Mouse (Mus musculus) layer of hippocampus, adult 9-11 months (tissue): Measurements from ENCODE around the gene Pcdh15.

Experiments
- DNase-seq: peaks from one replicate; pipeline ENCODE4 v3.0.0; 2022

Pcdh15 gene

GRCm38 (mm10) chr10:73384003-73384402, 284.9 kb downstream of the Pcdh15 start:
- DNase-seq: no peak

- no peak for DNase-seq
Measured at GRCm38 (mm10) chr10:73400426-73400825, 301.3 kb downstream of the Pcdh15 start.

- DNase-seq: no peak
Measured at GRCm38 (mm10) chr10:73425408-73425807, 326.3 kb downstream of the Pcdh15 start.

- no peak for DNase-seq
Measured at GRCm38 (mm10) chr10:73431345-73431744, 332.2 kb downstream of the Pcdh15 start.

GRCm38 (mm10) chr10:73484082-73484481, 384.9 kb downstream of the Pcdh15 start:
- no peak for DNase-seq

- peak; percentile 59 for DNase-seq
Measured at GRCm38 (mm10) chr10:73491654-73492053, 392.5 kb downstream of the Pcdh15 start.

- no peak for DNase-seq
Measured at GRCm38 (mm10) chr10:73514846-73515245, 415.7 kb downstream of the Pcdh15 start.

- DNase-seq: no peak
Measured at GRCm38 (mm10) chr10:73515742-73516141, 416.6 kb downstream of the Pcdh15 start.

- DNase-seq: no peak
Measured at GRCm38 (mm10) chr10:73519438-73519837, 420.3 kb downstream of the Pcdh15 start.

- DNase-seq: no peak
Measured at GRCm38 (mm10) chr10:73552831-73553230, 453.7 kb downstream of the Pcdh15 start.

GRCm38 (mm10) chr10:73564216-73564615, 465.1 kb downstream of the Pcdh15 start:
- DNase-seq: peak; percentile 19

GRCm38 (mm10) chr10:73574711-73575297, 475.7 kb downstream of the Pcdh15 start:
- DNase-seq: peak; percentile 24

- no peak for DNase-seq
Measured at GRCm38 (mm10) chr10:73667501-73667900, 568.4 kb downstream of the Pcdh15 start.

GRCm38 (mm10) chr10:73700519-73701286, 601.6 kb downstream of the Pcdh15 start:
- no peak for DNase-seq

GRCm38 (mm10) chr10:73725566-73726240, 626.6 kb downstream of the Pcdh15 start:
- no peak for DNase-seq

- DNase-seq: no peak
Measured at GRCm38 (mm10) chr10:73733246-73733645, 634.1 kb downstream of the Pcdh15 start.

- no peak for DNase-seq
Measured at GRCm38 (mm10) chr10:73749021-73749420, 649.9 kb downstream of the Pcdh15 start.

GRCm38 (mm10) chr10:73753876-73754275, 654.7 kb downstream of the Pcdh15 start:
- no peak for DNase-seq

GRCm38 (mm10) chr10:73782945-73783344, 683.8 kb downstream of the Pcdh15 start:
- DNase-seq: no peak

GRCm38 (mm10) chr10:73788163-73788562, 689.0 kb downstream of the Pcdh15 start:
- no peak for DNase-seq

GRCm38 (mm10) chr10:73805069-73805468, 705.9 kb downstream of the Pcdh15 start:
- no peak for DNase-seq

GRCm38 (mm10) chr10:73812311-73812710, 713.2 kb downstream of the Pcdh15 start:
- no peak for DNase-seq

- DNase-seq: peak; percentile 27
Measured at GRCm38 (mm10) chr10:73821657-73822583, 722.8 kb downstream of the Pcdh15 start.
